Mouse (Mus musculus) cerebral cortex, adult 2 months (tissue): ENCODE data around the gene Pxt1.

Source experiments
- WGBS: fragments of 180-500 bp; shearing (Covaris S2); methylation state at CpG from one replicate; pipeline ENCODE4 v1.1.7; 2018; 5-methylcytosine and 5-hydroxymethylcytosine counted together

Gene Pxt1

DNA sequence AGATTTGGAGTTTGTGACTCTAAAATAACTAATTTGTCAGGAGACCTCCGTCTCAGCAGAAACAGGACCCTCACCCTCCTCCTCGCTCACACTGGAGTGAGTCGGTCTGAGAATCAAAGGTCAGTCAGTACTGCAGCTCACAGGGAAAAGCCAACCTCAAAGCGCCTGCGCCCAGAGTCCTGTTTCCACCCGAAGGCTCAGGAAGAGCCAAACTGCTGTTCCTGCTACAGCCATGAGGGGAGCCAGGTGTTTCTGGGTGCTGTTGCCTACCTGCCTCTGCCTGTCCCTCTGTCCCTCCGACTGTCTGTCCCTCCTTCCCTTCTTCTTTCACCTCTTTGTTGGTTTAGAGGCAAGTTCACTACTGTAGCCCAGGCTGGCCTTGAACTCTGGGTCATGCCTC lies 33.5 kb downstream of the Pxt1 start:
- WGBS, result 70% methylated on average over 7 of the region's 7 CpGs

DNA sequence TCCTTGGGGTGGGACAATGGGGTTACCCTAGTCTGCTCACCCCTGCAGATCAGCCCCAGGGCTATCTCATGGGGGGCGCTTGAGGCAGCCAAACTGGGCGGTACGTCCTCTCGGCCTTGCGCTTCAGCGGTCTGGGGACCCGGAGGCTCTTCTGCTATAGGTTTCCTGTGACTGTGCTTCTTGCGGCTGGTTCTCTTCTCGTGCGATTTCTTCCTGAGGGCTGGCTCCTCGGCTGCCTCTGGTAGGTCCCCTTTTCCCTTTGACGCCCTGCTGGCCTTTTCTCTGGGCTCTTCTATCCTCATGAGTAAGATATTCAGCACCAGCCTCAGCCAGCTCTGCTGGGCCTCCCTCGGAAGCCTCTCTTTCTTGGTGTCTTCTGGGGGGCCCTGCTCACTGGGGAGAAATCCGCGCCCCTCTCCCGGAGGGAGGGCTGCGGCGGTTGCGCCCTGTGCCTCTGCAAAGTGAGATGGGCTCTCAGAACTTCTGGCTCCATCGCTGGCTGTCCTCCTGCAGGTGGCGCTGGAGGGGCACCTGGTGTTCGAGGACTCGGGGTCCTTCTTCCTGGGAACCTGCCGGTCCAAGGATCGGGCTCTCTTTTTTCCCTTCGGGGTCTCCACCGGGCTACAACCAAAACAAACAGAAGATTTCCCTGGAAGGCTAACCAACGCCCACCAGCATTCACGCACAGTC lies 34.2 kb downstream of the Pxt1 start:
- WGBS, result 28% methylated on average over 29 of the region's 29 CpGs

DNA sequence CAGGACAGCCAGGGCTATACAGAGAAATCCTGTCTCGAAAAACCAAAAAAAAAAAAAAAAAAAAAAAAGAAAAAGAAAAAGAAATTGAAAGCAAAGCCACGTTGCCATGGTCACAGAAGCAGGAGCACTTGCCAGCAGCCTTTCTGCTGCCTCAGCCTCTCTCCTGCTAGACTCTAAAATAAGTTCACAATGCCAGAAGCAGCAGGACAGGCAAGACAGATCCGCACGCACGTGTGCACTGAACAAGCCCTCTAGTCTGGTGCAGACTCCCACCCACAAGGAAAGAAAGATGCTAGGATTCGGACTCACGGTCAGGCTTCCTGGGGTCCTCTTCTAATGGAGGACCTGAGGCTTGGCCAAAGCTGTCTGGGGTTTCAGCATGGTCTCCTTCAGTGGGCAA lies 35.7 kb downstream of the Pxt1 start:
- WGBS, result 27% methylated on average over 7 of the region's 7 CpGs

DNA sequence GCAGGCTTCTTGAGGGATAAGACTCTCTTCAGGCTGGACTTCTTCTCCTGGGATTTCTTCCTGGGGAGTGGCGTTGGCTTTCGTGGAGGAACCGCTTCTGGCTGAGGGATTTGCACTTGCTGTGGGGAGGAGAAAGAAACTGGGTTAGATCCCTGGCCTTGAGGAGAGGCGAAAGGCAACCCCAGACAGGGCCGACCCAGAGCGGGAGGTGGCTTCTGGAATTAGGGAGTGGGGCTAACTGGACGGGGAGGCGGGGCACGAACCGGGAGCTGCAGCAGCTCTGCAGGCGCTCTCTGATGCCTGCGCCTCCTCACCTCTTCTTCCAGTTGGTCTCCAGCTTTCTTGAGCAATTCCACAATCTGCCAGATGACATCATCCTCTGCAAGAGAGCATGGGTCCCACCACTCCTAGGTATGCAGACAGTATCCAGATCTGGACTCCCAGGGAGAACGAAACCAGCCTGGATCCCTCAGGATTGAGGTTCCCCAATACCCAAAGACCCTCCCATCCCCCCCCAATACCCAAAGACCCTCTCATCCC lies 38.2 kb downstream of the Pxt1 start:
- WGBS, result 54% methylated on average over 13 of the region's 13 CpGs

DNA sequence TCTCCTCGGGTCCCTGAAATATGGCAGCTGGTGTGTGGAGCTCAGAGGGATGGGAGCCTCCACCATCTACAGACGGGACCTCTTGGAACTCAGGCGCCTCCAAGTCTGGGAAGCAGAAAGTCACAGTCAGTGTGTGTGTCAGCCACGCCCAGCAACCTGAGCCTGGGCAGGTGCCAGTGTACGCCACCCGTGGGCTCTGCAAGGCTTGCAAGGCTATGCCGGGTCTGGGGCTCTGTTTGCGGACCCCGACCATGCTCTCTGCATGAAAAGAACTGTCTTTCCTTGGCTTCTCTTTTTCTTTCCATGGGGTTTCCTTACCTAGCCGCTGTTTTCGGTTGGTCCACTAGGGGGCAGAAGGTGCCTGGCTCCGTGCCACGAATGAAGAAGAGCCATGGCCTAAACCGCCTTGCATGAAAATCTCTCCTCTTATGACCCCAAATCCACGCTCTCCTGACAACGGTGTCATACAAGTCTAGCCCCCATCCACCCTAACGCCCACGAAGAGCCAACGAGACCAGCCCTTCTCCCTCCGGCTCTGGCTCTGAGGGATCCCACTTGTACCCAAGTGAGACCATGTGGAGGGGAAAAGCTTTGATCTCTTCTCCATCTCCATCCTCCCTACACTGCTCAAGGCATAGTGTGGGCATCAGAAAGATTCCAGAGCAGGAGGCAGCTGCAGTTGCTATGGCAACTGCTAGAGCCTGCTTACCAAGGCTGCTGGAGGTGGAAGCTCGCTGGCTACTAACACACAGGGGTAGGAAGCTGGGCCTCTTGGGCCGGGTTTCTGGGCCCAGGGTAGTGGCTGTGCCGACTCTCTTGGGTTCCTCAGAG lies 38.9 kb downstream of the Pxt1 start:
- 20% methylated on average over 23 of the region's 23 CpGs for WGBS

DNA sequence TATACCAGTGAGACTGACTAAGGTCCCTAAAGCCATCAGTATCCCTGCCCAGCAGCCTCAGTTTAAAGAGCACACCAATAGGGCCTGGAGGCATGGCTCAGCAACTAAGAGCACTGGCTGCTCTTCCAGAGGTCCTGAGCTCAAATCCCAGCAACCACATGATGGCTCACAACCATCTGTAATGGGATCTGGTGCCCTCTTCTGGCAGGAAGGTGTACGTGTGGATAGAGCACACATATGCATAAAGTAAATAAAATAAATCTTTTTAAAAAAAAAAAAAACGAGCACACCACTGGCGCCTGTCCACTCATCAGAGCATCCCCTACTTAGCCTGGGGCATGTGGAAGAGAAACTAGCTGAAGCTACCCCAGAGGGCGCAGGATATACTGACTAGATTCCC lies 42.1 kb downstream of the Pxt1 start:
- 80% methylated on average over 4 of the region's 4 CpGs for WGBS

DNA sequence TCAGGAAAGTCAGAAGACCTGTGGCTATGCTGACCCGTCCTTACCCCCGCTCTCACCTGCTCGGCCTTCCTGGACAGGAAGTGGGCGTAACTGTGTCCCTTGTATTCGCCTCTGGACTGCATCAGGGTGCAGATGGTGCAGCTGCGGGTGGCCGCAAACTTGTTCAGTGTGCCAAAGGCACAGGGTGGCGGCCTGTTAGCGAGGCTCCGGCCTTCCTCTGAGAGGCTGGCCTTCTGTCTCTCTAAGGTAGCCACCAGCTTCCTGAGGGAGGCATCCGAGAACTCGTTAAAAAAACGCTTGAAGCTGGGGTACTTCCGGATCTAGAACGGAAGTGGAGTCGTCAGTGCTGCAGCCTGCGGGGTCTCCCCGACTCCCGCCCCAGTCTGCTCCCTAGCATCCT lies 44.2 kb downstream of the Pxt1 start:
- 73% methylated on average over 19 of the region's 19 CpGs for WGBS

DNA sequence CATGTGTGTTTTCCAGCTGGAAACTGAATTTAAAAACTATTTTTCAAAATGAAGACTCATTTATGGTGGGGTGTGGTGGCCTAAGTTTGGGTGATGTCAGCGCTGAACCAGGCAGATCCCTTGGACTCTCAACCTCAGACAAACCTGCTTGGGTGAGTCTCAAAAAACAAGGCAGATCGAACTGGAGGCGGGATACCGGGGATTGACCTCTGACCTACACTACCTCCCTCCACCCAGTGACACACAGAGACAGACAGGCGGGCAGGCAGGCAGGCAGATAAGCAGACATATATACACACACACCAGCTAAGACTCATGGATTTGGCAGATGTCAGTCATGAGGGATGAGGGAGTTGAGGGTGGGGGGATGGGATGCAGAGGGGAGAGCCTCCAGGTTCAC lies 45.4 kb downstream of the Pxt1 start:
- 89% methylated on average over 5 of the region's 5 CpGs for whole genome bisulfite sequencing

DNA sequence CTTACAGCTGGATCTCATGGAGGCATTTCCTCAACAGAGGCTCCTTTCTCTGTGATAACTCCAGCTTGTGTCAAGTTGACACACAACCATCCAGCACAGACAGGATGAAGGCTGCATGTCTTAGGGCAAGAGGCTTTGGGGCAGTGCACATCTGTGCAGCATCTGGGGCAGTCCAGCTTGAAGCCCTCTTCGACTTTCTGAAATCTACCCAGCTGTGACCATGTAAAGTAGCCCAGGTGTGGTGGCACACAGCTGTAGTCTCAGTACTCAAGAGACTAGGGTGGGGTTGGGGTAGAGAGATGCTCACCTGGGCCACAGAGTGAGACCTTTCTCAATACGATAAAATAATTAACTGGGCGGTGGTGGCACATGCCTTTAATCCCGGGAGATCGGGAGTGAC lies 45.8 kb downstream of the Pxt1 start:
- WGBS, result 84% methylated on average over 5 of the region's 5 CpGs

DNA sequence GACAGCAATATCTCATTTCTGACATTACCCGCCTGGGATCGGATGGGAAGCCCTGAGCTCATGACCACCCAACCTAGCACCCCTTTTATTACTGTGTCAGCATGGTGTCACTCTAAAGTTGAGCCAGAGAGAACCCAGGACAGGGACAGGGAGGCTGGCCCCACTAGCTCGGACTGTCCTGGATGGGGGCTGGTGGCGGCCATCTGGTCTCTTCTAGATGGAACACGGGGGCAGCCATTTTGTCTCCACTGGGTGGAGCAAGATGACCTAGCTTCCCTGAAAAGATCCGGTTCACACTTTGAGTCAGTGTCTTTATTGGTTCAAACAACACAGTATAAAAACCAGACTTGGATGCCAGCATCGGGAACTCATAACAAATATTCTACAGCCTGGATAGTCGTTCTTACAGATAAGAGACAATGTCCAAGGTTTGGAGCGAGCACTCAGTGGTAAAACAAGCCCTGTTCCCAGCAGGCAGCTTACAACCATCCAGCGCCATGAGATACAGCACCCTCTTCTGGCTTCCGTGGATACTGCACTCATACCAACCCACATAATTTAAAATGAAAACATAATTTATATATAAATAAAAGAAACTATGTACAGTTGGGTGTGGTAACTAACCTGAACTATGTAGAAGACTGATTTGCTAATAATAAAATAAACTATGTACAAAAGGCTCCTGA lies 47.4 kb downstream of the Pxt1 start:
- WGBS, result 95% methylated on average over 11 of the region's 11 CpGs

DNA sequence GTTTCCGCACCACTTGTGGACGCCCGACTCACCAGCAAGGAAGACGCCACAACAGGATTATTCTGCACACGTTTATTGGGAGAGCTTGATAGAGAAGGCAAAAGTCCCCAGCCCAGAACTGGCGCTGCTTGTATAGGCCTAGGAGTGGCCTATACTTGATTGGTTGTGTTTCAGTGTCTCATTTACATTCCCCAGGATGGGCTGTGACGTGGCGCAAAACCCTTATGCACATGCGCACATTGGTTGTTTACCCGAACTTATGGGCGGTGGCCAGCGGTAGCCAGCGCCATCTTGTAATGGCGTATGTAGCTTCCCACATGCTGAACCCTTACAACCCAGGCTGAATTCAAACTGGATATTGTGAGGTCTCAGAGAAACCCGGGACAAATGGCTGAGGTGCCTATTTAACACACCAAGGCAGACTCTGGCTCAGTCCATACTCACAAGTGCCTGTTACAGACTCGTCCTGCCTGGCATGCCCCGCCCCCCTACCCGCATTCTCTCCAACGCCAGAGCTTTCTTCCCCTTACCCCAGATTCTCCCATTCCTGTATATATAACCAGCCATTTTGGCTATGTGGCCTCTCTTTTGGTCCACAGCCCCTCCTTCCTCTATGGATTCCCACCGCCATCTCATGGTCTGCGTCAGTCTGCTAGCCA lies 48.3 kb downstream of the Pxt1 start:
- 96% methylated on average over 21 of the region's 21 CpGs for WGBS

DNA sequence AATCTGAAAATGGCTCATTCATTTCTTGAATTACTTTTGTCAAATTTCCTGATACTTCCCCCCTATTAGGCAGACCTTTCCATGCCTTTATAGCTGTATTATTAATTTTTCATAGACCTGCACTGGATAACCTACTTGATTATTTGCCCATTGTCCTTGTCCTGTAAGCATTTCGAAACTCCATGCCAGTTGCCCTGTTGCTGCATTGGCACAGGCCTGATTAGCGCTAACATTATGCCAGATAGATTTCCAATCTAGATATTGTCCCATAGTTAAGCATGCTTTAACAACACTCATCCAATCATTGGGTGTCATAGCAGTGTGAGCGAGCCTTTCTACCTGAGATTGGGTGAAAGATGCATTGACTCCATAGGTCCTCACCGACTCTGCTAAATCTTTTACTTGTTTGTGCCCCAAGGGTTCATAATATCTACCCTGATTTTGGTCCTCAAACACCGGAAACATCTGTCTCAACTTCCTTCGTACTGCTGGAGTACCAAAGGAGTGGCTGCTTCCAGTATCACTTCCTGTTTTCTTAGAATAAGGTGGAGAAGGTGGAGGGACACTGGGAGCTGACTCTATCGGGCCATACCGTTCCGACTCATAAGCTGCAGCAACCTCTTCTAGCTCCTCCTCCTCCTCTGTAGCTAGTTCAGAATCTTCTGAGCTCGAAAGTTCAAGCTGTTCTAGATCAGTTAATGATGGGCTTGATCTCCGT lies 49.4 kb downstream of the Pxt1 start:
- WGBS, result 83% methylated on average over 11 of the region's 11 CpGs

DNA sequence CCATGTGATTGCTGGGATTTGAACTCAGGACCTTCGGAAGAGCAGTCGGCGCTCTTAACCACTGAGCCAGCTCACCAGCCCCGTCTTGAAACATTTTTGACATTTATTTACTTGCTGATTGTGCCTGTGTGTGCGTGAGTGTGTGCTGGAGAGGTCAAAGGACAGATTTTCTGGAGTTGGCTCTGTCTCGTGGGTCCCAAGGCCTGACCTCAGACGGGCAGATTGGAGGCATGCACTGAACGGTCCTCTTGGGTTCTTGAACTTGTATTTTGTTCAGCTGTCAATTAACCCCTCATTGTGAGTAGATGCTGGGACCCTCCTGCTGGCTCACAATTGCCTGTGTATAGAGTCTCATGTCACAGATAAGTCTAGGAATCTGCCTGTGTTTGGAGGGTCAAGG lies 57.4 kb downstream of the Pxt1 start:
- WGBS, result 93% methylated on average over 8 of the region's 8 CpGs

DNA sequence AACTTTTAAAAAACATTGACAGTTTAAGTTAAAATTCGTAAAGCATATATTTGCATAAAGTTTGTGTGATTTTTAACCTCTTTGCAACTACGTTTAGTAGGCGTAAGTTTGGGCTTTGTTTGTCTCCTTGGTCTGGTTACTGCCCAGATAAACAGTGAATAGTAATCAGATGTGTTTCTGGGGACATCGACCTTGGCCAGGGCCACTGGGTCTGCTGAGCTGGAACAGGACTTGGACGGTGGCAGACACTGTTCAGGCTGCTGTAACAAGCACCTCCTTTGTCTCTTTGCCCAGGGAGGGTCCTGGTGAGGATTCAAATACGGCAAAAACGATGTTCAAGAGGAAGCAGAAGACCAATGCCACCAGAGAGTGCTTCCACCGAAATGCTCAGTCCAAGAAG lies 58.4 kb downstream of the Pxt1 start:
- WGBS, result 85% methylated on average over 8 of the region's 8 CpGs
